Mouse (Mus musculus) lung, postnatal 0 days (tissue): ENCODE data around the gene Cdkl4.

Source experiments
- CTCF ChIP-seq: IDR thresholded peaks from 2 replicates; pipeline ENCODE4 v1.5.1; 2016; ENCODE audit warnings: antibody characterized with exemption, mild to moderate bottlenecking
- EP300 ChIP-seq: IDR thresholded peaks from 2 replicates; pipeline ENCODE4 v1.6.1; 2016; ENCODE audit warnings: antibody characterized with exemption, mild to moderate bottlenecking, control low read depth

- TF ChIP-seq EP300 (no peak), CTCF (no peak)
These were observed 92.5 kb downstream of the Cdkl4 start for GRCm38 (mm10) chr17:80485160-80485559.
